Mouse (Mus musculus) ES-Bruce4 (cell line): ENCODE measurements around the gene Clta. TPM values are rescaled to one million over a fixed set of nuclear protein-coding genes. Genes with fewer than 3 reads are reported as not detected.

ENCODE experiments used
- H3K27ac ChIP-seq: 2 replicates; pipeline ENCODE4 v1.5.1; 2012; ENCODE audit warnings: low read length, inconsistent platforms; ENCODE audit not compliant: insufficient read depth
- H3K27me3 ChIP-seq: 2 replicates; pipeline ENCODE4 v1.6.1; 2012; ENCODE audit warnings: mild to moderate bottlenecking, low read length, inconsistent platforms; ENCODE audit not compliant: control insufficient read depth, poor library complexity, insufficient read depth, severe bottlenecking
- H3K36me3 ChIP-seq: 2 replicates; pipeline ENCODE4 v1.6.1; 2012; ENCODE audit warnings: inconsistent platforms, mild to moderate bottlenecking, low read length, moderate library complexity; ENCODE audit not compliant: control insufficient read depth, poor library complexity, insufficient read depth, severe bottlenecking
- H3K4me1 ChIP-seq: one replicate; pipeline ENCODE4 v1.8.1; 2011; ENCODE audit warnings: low read length; ENCODE audit not compliant: control insufficient read depth, insufficient read depth
- H3K4me3 ChIP-seq: 2 replicates; pipeline ENCODE4 v1.5.1; 2011; ENCODE audit warnings: low read depth, mild to moderate bottlenecking, low read length
- H3K9ac ChIP-seq: 2 replicates; pipeline ENCODE4 v1.6.1; 2012; ENCODE audit warnings: low read depth, mild to moderate bottlenecking, inconsistent platforms; ENCODE audit not compliant: poor library complexity, severe bottlenecking
- H3K9me3 ChIP-seq: replicated peaks from 2 replicates; pipeline ENCODE4 v1.6.1; 2012; ENCODE audit warnings: mild to moderate bottlenecking, low read length, inconsistent platforms; ENCODE audit not compliant: control insufficient read depth, poor library complexity, insufficient read depth, severe bottlenecking
- CTCF ChIP-seq: IDR thresholded peaks from one replicate; pipeline ENCODE4 v1.8.1; 2011; ENCODE audit warnings: low read depth, low read length
- EP300 ChIP-seq: IDR thresholded peaks from 2 replicates; pipeline ENCODE4 v1.6.1; 2011; ENCODE audit warnings: low read depth, low read length; ENCODE audit not compliant: insufficient read depth
- POLR2A ChIP-seq: IDR thresholded peaks from one replicate; pipeline ENCODE4 v1.8.1; 2011; ENCODE audit warnings: low read length; ENCODE audit not compliant: insufficient read depth
- polyA plus RNA-seq: library from polyadenylated mRNA; stranded (reverse); fragments of >200 nt; gene quantifications from 2 replicates; pipeline ENCODE4 v1.2.4, GENCODE M21; 2011; ENCODE audit warnings: low read depth; ENCODE audit not compliant: missing spikeins, insufficient read depth, insufficient read length

Gene Clta
- polyA plus RNA-seq, 1 experiment = 277 TPM

- Histone ChIP-seq H3K4me1 (peaks cover 8% of the 10 kb centered on the region), H3K27ac (no peak overlapping the region), H3K9me3 (no peaks in the 10 kb centered on the region), H3K9ac (0 out of 2 replicates have a peak overlapping the region, but pooled peaks have one; percentile 15), H3K36me3 (no peaks in the 10 kb centered on the region), H3K27me3 (no peaks in the 10 kb centered on the region), H3K4me3 (no peak overlapping the region)
- TF ChIP-seq EP300 (peak; percentile 70), POLR2A (no peak), CTCF (peak; percentile 88)
These were observed 22.1 kb upstream of the Clta start for GRCm38 (mm10) chr4:43982053-43982732.

GRCm38 (mm10) chr4:43983181-43983580 lies 21.1 kb upstream of the Clta start, which contains the start of gene Ccin:
Gene Ccin, plus strand, starts transcription at chr4:43983483.
- H3K4me3 ChIP-seq = no peak within 1 kb of the TSS
- no peaks in the 10 kb centered on the region for H3K36me3 ChIP-seq
- TF ChIP-seq POLR2A (no peak), CTCF (no peak), EP300 (no peak)
- H3K27me3 ChIP-seq = no peaks in the 10 kb centered on the region
- H3K9me3 ChIP-seq = no peaks in the 10 kb centered on the region
- no peak within 1 kb of the TSS for H3K9ac ChIP-seq
- peaks cover 6% of the 10 kb centered on the region for H3K4me1 ChIP-seq
- H3K27ac ChIP-seq = no peak within 1 kb of the TSS

GRCm38 (mm10) chr4:43983756-43984155 lies 20.5 kb upstream of the Clta start:
- Histone ChIP-seq H3K9me3 (no peaks in the 10 kb centered on the region), H3K36me3 (no peaks in the 10 kb centered on the region), H3K9ac (no peak overlapping the region), H3K27me3 (no peaks in the 10 kb centered on the region), H3K4me3 (no peak overlapping the region), H3K4me1 (peaks cover 2% of the 10 kb centered on the region), H3K27ac (no peak overlapping the region)
- TF ChIP-seq EP300 = no peak
- TF ChIP-seq CTCF = no peak
- TF ChIP-seq POLR2A = no peak

GRCm38 (mm10) chr4:43984326-43984725 lies 19.9 kb upstream of the Clta start:
- no peak for TF ChIP-seq EP300
- no peak for TF ChIP-seq POLR2A
- TF ChIP-seq CTCF = no peak
- Histone ChIP-seq H3K36me3 (no peaks in the 10 kb centered on the region), H3K9me3 (no peaks in the 10 kb centered on the region)

GRCm38 (mm10) chr4:43988976-43989375 lies 15.3 kb upstream of the Clta start:
- Histone ChIP-seq H3K9ac (no peak overlapping the region), H3K9me3 (no peaks in the 10 kb centered on the region)
- TF ChIP-seq EP300 (no peak), CTCF (no peak), POLR2A (no peak)

More at GRCm38 (mm10) chr4:43984326-43984725, 19.9 kb upstream of the Clta start:
- Histone ChIP-seq H3K4me1 (no peaks in the 10 kb centered on the region), H3K9ac (no peak overlapping the region), H3K4me3 (no peak overlapping the region), H3K27me3 (no peaks in the 10 kb centered on the region), H3K27ac (no peak overlapping the region)

GRCm38 (mm10) chr4:43993072-43993471 lies 11.2 kb upstream of the Clta start:
- no peak overlapping the region for H3K9ac ChIP-seq

More at GRCm38 (mm10) chr4:43988976-43989375, 15.3 kb upstream of the Clta start:
- Histone ChIP-seq H3K27me3 (no peaks in the 10 kb centered on the region), H3K36me3 (no peaks in the 10 kb centered on the region), H3K27ac (no peak overlapping the region), H3K4me1 (no peaks in the 10 kb centered on the region), H3K4me3 (no peak overlapping the region)

More at GRCm38 (mm10) chr4:43993072-43993471, 11.2 kb upstream of the Clta start:
- Histone ChIP-seq H3K4me3 (peak overlapping the region; percentile 83), H3K4me1 (no peaks in the 10 kb centered on the region), H3K27ac (no peak overlapping the region), H3K9me3 (no peaks in the 10 kb centered on the region), H3K27me3 (no peaks in the 10 kb centered on the region), H3K36me3 (no peaks in the 10 kb centered on the region)
- TF ChIP-seq EP300 = no peak
- TF ChIP-seq CTCF = no peak
- peak; percentile 69 for TF ChIP-seq POLR2A
